Mouse (Mus musculus) limb, embryonic 11.5 days (tissue): ENCODE measurements around the gene Psenen. TPM values are rescaled to one million over a fixed set of nuclear protein-coding genes. Genes with fewer than 3 reads are reported as not detected.
A peak's percentile ranks its signal among the peaks of the same experiment; 100 is the strongest.

Source experiments
- ATAC-seq: fragments of 200-750 bp; cut with Nextera tagmentation; 2 replicates; pipeline ENCODE4 v1.8.0; 2017; ENCODE audit warnings: low read depth; ENCODE audit not compliant: insufficient number of reproducible peaks, low FRiP score, low TSS enrichment
- DNase-seq: peaks from one replicate; pipeline ENCODE4 v3.0.0-alpha.2; 2015; ENCODE audit warnings: low spot score
- H3K27ac ChIP-seq: fragments of 300-500 bp; sonication (generic); replicated peaks from 2 replicates; pipeline ENCODE4 v1.5.1; 2014; ENCODE audit warnings: low read depth, mild to moderate bottlenecking, low read length
- H3K27me3 ChIP-seq: fragments of 300-500 bp; sonication (generic); 2 replicates; pipeline ENCODE4 v1.6.1; 2014; ENCODE audit warnings: mild to moderate bottlenecking, low read length, mixed read lengths; ENCODE audit not compliant: control insufficient read depth, insufficient read depth
- H3K36me3 ChIP-seq: fragments of 300-500 bp; sonication (generic); 2 replicates; pipeline ENCODE4 v1.6.1; 2014; ENCODE audit warnings: mild to moderate bottlenecking, low read length, moderate library complexity, mixed read lengths; ENCODE audit not compliant: control insufficient read depth, insufficient read depth
- H3K4me1 ChIP-seq: fragments of 300-500 bp; sonication (generic); 2 replicates; pipeline ENCODE4 v1.6.1; 2014; ENCODE audit warnings: low read length, mixed read lengths; ENCODE audit not compliant: control insufficient read depth, insufficient read depth
- H3K4me2 ChIP-seq: fragments of 300-500 bp; sonication (generic); 2 replicates; pipeline ENCODE4 v1.6.1; 2014; ENCODE audit warnings: low read depth, mild to moderate bottlenecking, moderate library complexity; ENCODE audit not compliant: severe bottlenecking
- H3K4me3 ChIP-seq: fragments of 300-500 bp; sonication (generic); 2 replicates; pipeline ENCODE4 v1.5.1; 2014; ENCODE audit warnings: low read depth, low read length
- H3K9ac ChIP-seq: fragments of 300-500 bp; sonication (generic); 2 replicates; pipeline ENCODE4 v1.6.1; 2014; ENCODE audit warnings: mild to moderate bottlenecking, low read length
- H3K9me3 ChIP-seq: fragments of 300-500 bp; sonication (generic); 2 replicates; pipeline ENCODE4 v1.6.1; 2016; ENCODE audit warnings: low read length; ENCODE audit not compliant: control insufficient read depth
- WGBS: fragments of 180-500 bp; shearing (Covaris S2); extraction: QIAGEN DNeasy Blood & Tissue Kit; methylation state at CpG from one replicate; pipeline ENCODE4 v1.1.7; 2014; 5-methylcytosine and 5-hydroxymethylcytosine counted together
- polyA plus RNA-seq: library from polyadenylated mRNA; unstranded; fragments of >200 nt; fragmentation: Nextera tagmentation; extraction: Ambion mirVana; gene quantifications from 2 replicates; pipeline ENCODE4 v1.2.1, GENCODE M21; 2014

The Psenen gene
- polyA plus RNA-seq, 1 experiment from 2014 or later, result 123 TPM

- H3K4me3 ChIP-seq, result no peak overlapping the region
- H3K36me3 ChIP-seq, result peaks cover 8% of the 10 kb centered on the region; the same call in 1 of the 2 replicates
- H3K9ac ChIP-seq, result peak overlapping the region; percentile 64; the same call in 1 of the 2 replicates
- no peaks in the 10 kb centered on the region for H3K27me3 ChIP-seq
- ATAC-seq, result no peak
- no peak for DNase-seq
- no peak overlapping the region for H3K27ac ChIP-seq
- WGBS, result 85% methylated on average over 22 of the region's 22 CpGs
- peak overlapping the region; percentile 82 for H3K4me2 ChIP-seq
- H3K4me1 ChIP-seq, result peaks cover 14% of the 10 kb centered on the region
- H3K9me3 ChIP-seq, result no peaks in the 10 kb centered on the region
Measured at GRCm38 (mm10) chr7:30553810-30554584, 9.4 kb downstream of the Psenen start.

- Histone ChIP-seq H3K4me1 (peaks cover 8% of the 10 kb centered on the region; the same call in 1 of the 2 replicates), H3K27ac (peak overlapping the region; percentile 78; the same call in 1 of the 2 replicates), H3K9me3 (no peaks in the 10 kb centered on the region), H3K4me2 (peak overlapping the region; percentile 82), H3K36me3 (peaks cover 11% of the 10 kb centered on the region; the same call in 1 of the 2 replicates), H3K27me3 (no peaks in the 10 kb centered on the region), H3K4me3 (peak overlapping the region; percentile 55), H3K9ac (peak overlapping the region; percentile 64)
- 12% methylated on average over 23 of the region's 23 CpGs for WGBS
- ATAC-seq (no peak), DNase-seq (peak; percentile 40)
Measured at GRCm38 (mm10) chr7:30553021-30553589, 10.3 kb downstream of the Psenen start.

GRCm38 (mm10) chr7:30552102-30553020 lies 11.1 kb downstream of the Psenen start, which contains the start of the genes Hspb6 and Proser3:
Gene Hspb6 (plus strand): TSS chr7:30552178.
Gene Proser3 (minus strand): TSS chr7:30552299.
- H3K4me3 ChIP-seq, result peak within 1 kb of the TSS; percentile 55
- peak within 1 kb of the TSS; percentile 82 for H3K4me2 ChIP-seq
- H3K27ac ChIP-seq, result peak within 1 kb of the TSS; percentile 97
- no peaks in the 10 kb centered on the region for H3K27me3 ChIP-seq
- H3K4me1 ChIP-seq, result peaks cover 8% of the 10 kb centered on the region; the same call in 1 of the 2 replicates
- ATAC-seq, result peak; percentile 93
- under 1% methylated on average over 44 of the region's 44 CpGs for WGBS
- H3K9me3 ChIP-seq, result no peaks in the 10 kb centered on the region
- DNase-seq, result peak; percentile 96
- H3K36me3 ChIP-seq, result peaks cover 11% of the 10 kb centered on the region; the same call in 1 of the 2 replicates
- peak within 1 kb of the TSS; percentile 79 for H3K9ac ChIP-seq

DNA sequence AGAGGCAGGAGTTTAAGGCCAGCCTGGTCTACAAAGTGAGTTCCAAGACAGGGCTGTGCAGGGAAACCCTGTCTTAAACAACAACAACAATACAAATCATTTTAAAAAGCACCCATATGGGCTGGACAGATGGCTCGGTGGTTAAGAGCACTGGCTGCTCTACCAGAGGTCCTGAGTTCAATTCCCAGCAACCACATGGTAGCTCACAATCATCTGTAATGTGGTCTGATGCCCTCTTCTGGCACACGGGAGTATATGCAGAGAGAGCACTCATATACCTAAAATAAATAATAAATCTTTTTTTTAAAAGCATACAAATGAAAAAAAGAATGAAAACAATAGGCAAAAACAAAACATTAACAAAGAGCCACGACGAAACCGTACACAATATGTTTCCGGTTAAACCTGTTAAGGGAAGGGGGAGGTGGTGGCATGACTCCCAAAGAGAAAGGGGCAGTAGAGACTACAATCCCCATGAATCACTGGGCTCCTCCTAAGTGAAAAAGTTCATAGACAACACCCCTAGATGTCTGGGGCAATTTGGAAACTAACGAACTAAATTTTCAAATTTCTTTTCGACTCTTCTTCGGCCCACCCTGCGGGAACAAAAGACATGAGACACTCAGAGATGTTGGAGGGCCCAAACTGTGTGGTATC lies 11.9 kb downstream of the Psenen start:
- no peak for DNase-seq
- Histone ChIP-seq H3K27ac (peak overlapping the region; percentile 97), H3K27me3 (no peaks in the 10 kb centered on the region), H3K4me3 (peak overlapping the region; percentile 55), H3K36me3 (peaks cover 7% of the 10 kb centered on the region; the same call in 1 of the 2 replicates), H3K4me2 (peak overlapping the region; percentile 82), H3K9ac (peak overlapping the region; percentile 79), H3K4me1 (peaks cover 8% of the 10 kb centered on the region; the same call in 1 of the 2 replicates), H3K9me3 (no peaks in the 10 kb centered on the region)
- ATAC-seq, result peak; percentile 58
- WGBS, result 3% methylated on average over 10 of the region's 10 CpGs

GRCm38 (mm10) chr7:30550603-30551002 lies 12.8 kb downstream of the Psenen start:
- Histone ChIP-seq H3K27ac (no peak overlapping the region), H3K36me3 (peaks cover 7% of the 10 kb centered on the region; the same call in 1 of the 2 replicates), H3K9me3 (no peaks in the 10 kb centered on the region), H3K9ac (no peak overlapping the region), H3K27me3 (no peaks in the 10 kb centered on the region), H3K4me2 (no peak overlapping the region), H3K4me1 (peaks cover 8% of the 10 kb centered on the region; the same call in 1 of the 2 replicates), H3K4me3 (no peak overlapping the region)
- DNase-seq (no peak), ATAC-seq (no peak)
- WGBS, result 100% methylated on average over 1 of the region's 1 CpGs

DNA sequence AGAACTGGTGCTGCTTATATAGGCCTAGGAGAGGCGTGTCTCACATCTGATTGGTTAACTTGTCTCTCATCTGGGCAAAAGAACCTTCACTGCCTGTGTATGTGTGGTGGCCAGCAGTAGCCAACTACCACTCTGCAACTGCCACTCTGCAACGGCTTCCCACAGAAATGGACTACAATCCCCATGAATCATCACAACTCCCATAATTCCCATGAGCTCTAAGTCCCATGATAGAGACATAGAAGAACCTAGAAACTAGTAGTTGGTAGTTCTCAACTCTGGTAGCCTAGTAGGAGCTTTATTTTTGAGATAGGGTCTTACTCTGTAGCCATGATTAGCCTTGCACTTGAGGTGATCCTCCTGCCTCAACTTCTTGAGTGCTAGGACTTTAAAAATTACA lies 13.5 kb downstream of the Psenen start:
- Histone ChIP-seq H3K4me3 (no peak overlapping the region), H3K27me3 (no peaks in the 10 kb centered on the region), H3K4me2 (no peak overlapping the region), H3K9ac (no peak overlapping the region), H3K27ac (no peak overlapping the region), H3K4me1 (peaks cover 8% of the 10 kb centered on the region; the same call in 1 of the 2 replicates), H3K9me3 (no peaks in the 10 kb centered on the region), H3K36me3 (peaks cover 5% of the 10 kb centered on the region; the same call in 1 of the 2 replicates)
- no peak for DNase-seq
- no peak for ATAC-seq
- WGBS, result 79% methylated on average over 2 of the region's 2 CpGs

DNA sequence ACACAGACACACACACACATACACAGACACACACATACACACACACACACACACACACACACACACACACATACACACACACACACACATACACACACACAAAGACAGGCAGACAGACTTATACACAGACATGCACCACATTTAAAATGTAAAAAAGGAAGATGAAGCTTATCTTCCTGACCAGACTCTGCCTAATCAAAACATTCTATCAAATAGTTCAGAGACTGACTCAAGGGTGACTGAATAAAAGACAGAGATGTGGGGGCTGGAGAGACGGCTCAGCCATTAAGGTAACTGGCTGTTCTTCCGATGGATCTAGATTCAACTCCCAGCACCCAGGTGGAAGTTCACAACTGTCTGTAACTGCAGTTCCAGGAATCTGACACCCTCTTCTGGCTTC lies 19.1 kb downstream of the Psenen start:
- Histone ChIP-seq H3K4me2 (no peak overlapping the region), H3K4me3 (no peak overlapping the region), H3K4me1 (no peaks in the 10 kb centered on the region), H3K9ac (no peak overlapping the region), H3K27ac (no peak overlapping the region), H3K9me3 (no peaks in the 10 kb centered on the region), H3K36me3 (peaks cover 14% of the 10 kb centered on the region; the same call in 1 of the 2 replicates), H3K27me3 (no peaks in the 10 kb centered on the region)
- no peak for DNase-seq
- ATAC-seq, result no peak
- 87% methylated on average over 2 of the region's 2 CpGs for WGBS
